Mouse (Mus musculus) MEL (cell line): ENCODE measurements around the gene Alox5ap.

Source experiments
- CHD1 ChIP-seq: IDR thresholded peaks from 2 replicates; pipeline ENCODE4 v1.6.1; 2012; ENCODE audit warnings: low read depth, mild to moderate bottlenecking, inconsistent platforms, low read length, improper control_type of control experiment
- CHD2 ChIP-seq: IDR thresholded peaks from 2 replicates; pipeline ENCODE4 v1.6.1; 2011; ENCODE audit warnings: low read length, improper control_type of control experiment
- CTCF ChIP-seq, 3 experiments: IDR thresholded peaks in 2 of 3; conservative IDR thresholded peaks in 1 of 3; 2 replicates each; pipeline ENCODE4 v1.5.1; 2011 to 2012; ENCODE audit warnings: low read length in 3 of 3, low read depth in 2 of 3, mild to moderate bottlenecking in 2 of 3, improper control_type of control experiment in 1 of 3, inconsistent platforms in 1 of 3, mixed read lengths in 1 of 3, moderate library complexity in 1 of 3; ENCODE audit not compliant: control insufficient read depth in 1 of 3, insufficient read depth in 1 of 3, poor library complexity in 1 of 3, severe bottlenecking in 1 of 3
- EP300 ChIP-seq, 2 experiments: IDR thresholded peaks; 2 replicates each; pipeline ENCODE4 v1.6.1; 2011; ENCODE audit warnings: improper control_type of control experiment in 2 of 2, low read length in 2 of 2, low read depth in 1 of 2, mild to moderate bottlenecking in 1 of 2
- HCFC1 ChIP-seq: IDR thresholded peaks from 2 replicates; pipeline ENCODE4 v1.6.1; 2012; ENCODE audit warnings: low read depth, mild to moderate bottlenecking, inconsistent platforms, low read length, improper control_type of control experiment, moderate library complexity
- MAX ChIP-seq: IDR thresholded peaks from 2 replicates; pipeline ENCODE4 v1.6.1; 2011; ENCODE audit warnings: low read length, improper control_type of control experiment
- MEF2A ChIP-seq: IDR thresholded peaks from 2 replicates; pipeline ENCODE4 v1.6.1; 2014; ENCODE audit warnings: low read depth, mild to moderate bottlenecking, inconsistent platforms, low read length, improper control_type of control experiment; ENCODE audit not compliant: poor library complexity, insufficient replicate concordance, severe bottlenecking; ENCODE audit errors: extremely low read depth
- MYB ChIP-seq: IDR thresholded peaks from 2 replicates; pipeline ENCODE4 v1.6.1; 2011; ENCODE audit warnings: mild to moderate bottlenecking, low read depth, low read length, improper control_type of control experiment
- POLR2A ChIP-seq, 2 experiments: IDR thresholded peaks; 2 replicates each; pipeline ENCODE4 v1.6.1; 2011 to 2012; ENCODE audit warnings: low read length in 2 of 2, mild to moderate bottlenecking in 2 of 2, control low read depth in 1 of 2, improper control_type of control experiment in 1 of 2, low read depth in 1 of 2, moderate library complexity in 1 of 2; ENCODE audit not compliant: control insufficient read depth in 1 of 2, insufficient read depth in 1 of 2, poor library complexity in 1 of 2
- SMC3 ChIP-seq: IDR thresholded peaks from 2 replicates; pipeline ENCODE4 v1.6.1; 2011; ENCODE audit warnings: low read depth, low read length, improper control_type of control experiment
- TCF12 ChIP-seq: IDR thresholded peaks from 2 replicates; pipeline ENCODE4 v1.6.1; 2014; ENCODE audit warnings: low read depth, mild to moderate bottlenecking, inconsistent platforms, low read length, improper control_type of control experiment, moderate library complexity
- USF2 ChIP-seq, 2 experiments: IDR thresholded peaks; 2 replicates each; pipeline ENCODE4 v1.6.1; 2011 to 2012; ENCODE audit warnings: improper control_type of control experiment in 2 of 2, low read length in 2 of 2, borderline replicate concordance in 1 of 2, inconsistent platforms in 1 of 2, low read depth in 1 of 2, mild to moderate bottlenecking in 1 of 2; ENCODE audit not compliant: insufficient read depth in 1 of 2
- ZMIZ1 ChIP-seq: IDR thresholded peaks from 2 replicates; pipeline ENCODE4 v1.6.1; 2012; ENCODE audit warnings: low read depth, mild to moderate bottlenecking, inconsistent platforms, low read length, improper control_type of control experiment, moderate library complexity

DNA sequence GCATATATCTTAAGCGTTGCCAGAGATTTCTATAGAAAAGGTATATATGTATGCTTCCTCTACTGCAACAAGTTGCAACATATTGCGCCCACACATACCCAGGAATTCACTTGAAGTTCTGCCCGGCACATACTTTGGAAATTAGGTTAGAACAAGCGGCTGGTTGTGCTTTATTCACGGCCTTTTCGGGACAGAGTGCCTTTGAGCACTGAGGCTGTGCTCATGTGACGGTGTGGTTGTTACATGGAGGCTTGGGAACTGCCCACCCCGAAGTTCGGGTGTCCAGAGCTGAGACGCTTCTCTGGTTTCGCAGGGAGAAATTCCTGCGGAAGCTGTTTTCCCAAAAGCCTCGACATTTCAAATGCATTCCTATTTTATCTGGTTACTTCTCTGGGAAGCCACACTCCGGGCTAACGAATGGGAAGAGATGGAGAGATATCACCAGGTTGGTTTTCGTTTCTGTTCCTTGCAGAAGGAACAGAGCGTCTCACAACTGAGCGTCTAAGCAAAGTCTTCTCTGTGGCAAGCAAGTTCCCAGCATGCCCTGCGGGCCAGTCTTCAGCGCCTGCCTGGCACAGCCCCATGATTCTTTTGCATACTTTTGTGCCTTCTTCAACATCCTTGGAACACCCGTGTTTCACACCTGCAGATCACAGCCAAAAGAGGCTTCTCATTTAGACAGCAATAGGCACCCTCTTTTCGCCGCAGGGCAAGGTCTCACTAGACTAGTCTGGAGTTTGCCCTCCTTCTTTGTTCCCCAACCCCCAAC lies 48.5 kb downstream of the Alox5ap start:
- TF ChIP-seq CTCF (IDR thresholded peaks at IDR 0.05 in 2 of 3, conservative IDR thresholded peaks at IDR 0.05 in 1 of 3; ENCODE audit: control insufficient read depth in 1 of 3, insufficient read depth in 1 of 3, low read depth in 2 of 3, low read length in 3 of 3, poor library complexity in 1 of 3, severe bottlenecking in 1 of 3) (no peak), USF2 (IDR thresholded peaks at IDR 0.05; ENCODE audit: borderline replicate concordance in 1 of 2, insufficient read depth in 1 of 2, low read depth in 1 of 2, low read length in 2 of 2) (no peak), HCFC1 (no peak), EP300 (IDR thresholded peaks at IDR 0.05; ENCODE audit: low read depth in 1 of 2, low read length in 2 of 2) (no peak), MAX (no peak), CHD1 (no peak), CHD2 (no peak), ZMIZ1 (no peak), POLR2A (IDR thresholded peaks at IDR 0.05; ENCODE audit: control insufficient read depth in 1 of 2, insufficient read depth in 1 of 2, low read depth in 1 of 2, low read length in 2 of 2, poor library complexity in 1 of 2) (no peak), SMC3 (no peak), MEF2A (no peak), MYB (no peak), TCF12 (no peak)
